Mouse (Mus musculus): ENCODE measurements at regions not wholly inside any gene's neighbourhood (a gene's known extent, or its start where the extent isn't known, plus 50 kb on each side); places are given as distances from the start of the nearest gene placed in this dataset.

DNA sequence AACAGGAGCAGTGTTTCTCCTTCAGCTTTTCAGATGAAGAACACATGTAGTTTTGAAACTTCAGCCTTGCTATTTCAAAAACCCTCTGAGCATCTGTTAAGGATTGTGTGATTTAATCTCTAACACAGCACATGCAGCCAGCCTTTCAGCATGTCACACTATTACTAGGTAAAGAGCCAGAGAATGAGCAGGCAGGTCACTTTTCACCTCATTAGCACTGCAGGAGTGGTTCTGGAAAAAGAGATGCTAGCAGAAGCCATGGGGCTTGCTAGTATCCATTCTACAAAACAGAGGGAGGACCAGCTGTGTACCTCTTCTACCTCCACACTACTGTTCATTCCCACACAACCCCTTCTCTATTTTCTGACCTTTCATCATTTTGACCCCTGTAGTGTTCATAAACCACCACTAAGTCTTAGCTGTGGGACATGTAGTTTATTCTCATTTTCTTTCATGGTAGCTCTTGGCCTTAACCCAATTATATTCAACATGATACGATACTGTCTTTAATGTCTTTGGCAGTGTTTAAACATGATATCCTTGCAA lies 535.1 kb upstream of the Alcam start:
- TF ChIP-seq UBTF (IDR thresholded peaks at IDR 0.05; ENCODE audit: low read depth, low read length) = no peak
- no peak for TF ChIP-seq CTCF (conservative IDR thresholded peaks at IDR 0.05 in 1 of 2, IDR thresholded peaks at IDR 0.05 in 1 of 2; ENCODE audit: low read depth in 2 of 2, low read length in 2 of 2)
- no peak for TF ChIP-seq TBP (conservative IDR thresholded peaks at IDR 0.05; ENCODE audit: low read depth, low read length)
- no peak for TF ChIP-seq USF1 (IDR thresholded peaks at IDR 0.05; ENCODE audit: low read depth, low read length)
- no peak for TF ChIP-seq SMC3 (IDR thresholded peaks at IDR 0.05; ENCODE audit: low read depth, low read length)
